Mouse (Mus musculus) myocyte (in vitro differentiated cells): Measurements from ENCODE around the gene Rab22a. TPM values are rescaled to one million over a fixed set of nuclear protein-coding genes. Genes with fewer than 3 reads are reported as not detected.

ENCODE experiments used
- H3K27me3 ChIP-seq: one replicate; pipeline ENCODE4 v1.6.1; 2011; ENCODE audit not compliant: control insufficient read depth, insufficient read depth, insufficient read length
- H3K36me3 ChIP-seq: one replicate; pipeline ENCODE4 v1.6.1; 2011; ENCODE audit not compliant: control insufficient read depth, insufficient read depth
- H3K4me2 ChIP-seq: one replicate; pipeline ENCODE4 v1.6.1; 2011; ENCODE audit warnings: low read depth, control low read depth
- H3K4me3 ChIP-seq: one replicate; pipeline ENCODE4 v1.5.1; 2011; ENCODE audit warnings: mild to moderate bottlenecking, control low read depth, moderate library complexity
- H3K79me2 ChIP-seq: one replicate; pipeline ENCODE4 v1.6.1; 2011; ENCODE audit not compliant: control insufficient read depth, insufficient read depth
- H3ac ChIP-seq: one replicate; pipeline ENCODE4 v1.6.1; 2011; ENCODE audit not compliant: control insufficient read depth, insufficient read length
- CEBPB ChIP-seq: IDR thresholded peaks from 2 replicates; pipeline ENCODE4 v1.6.1; 2011; ENCODE audit warnings: mild to moderate bottlenecking, moderate library complexity; ENCODE audit not compliant: poor library complexity, insufficient read depth, severe bottlenecking
- E2F4 ChIP-seq: IDR thresholded peaks from one replicate; pipeline ENCODE4 v1.6.1; 2011; ENCODE audit warnings: mild to moderate bottlenecking, control low read depth, moderate library complexity; ENCODE audit not compliant: insufficient read depth
- MAX ChIP-seq: IDR thresholded peaks from one replicate; pipeline ENCODE4 v1.6.1; 2011; ENCODE audit warnings: low read depth, mild to moderate bottlenecking, control low read depth
- MYOD1 ChIP-seq, 3 experiments: IDR thresholded peaks; one replicate each; pipeline ENCODE4 v1.6.1; 2011; ENCODE audit warnings: control low read depth in 2 of 3, low read depth in 2 of 3, mild to moderate bottlenecking in 2 of 3, moderate library complexity in 1 of 3; ENCODE audit not compliant: insufficient read length in 2 of 3, control insufficient read depth in 1 of 3
- MYOG ChIP-seq, 3 experiments: IDR thresholded peaks; one replicate each; pipeline ENCODE4 v1.6.1; 2011; ENCODE audit warnings: control low read depth in 2 of 3, low read depth in 2 of 3, mild to moderate bottlenecking in 2 of 3; ENCODE audit not compliant: insufficient read length in 2 of 3, control insufficient read depth in 1 of 3, insufficient read depth in 1 of 3
- POLR2A ChIP-seq: IDR thresholded peaks from one replicate; pipeline ENCODE4 v1.6.1; 2011; ENCODE audit warnings: low read depth, mild to moderate bottlenecking, control low read depth, moderate library complexity; ENCODE audit not compliant: insufficient read length
- POLR2AphosphoS2 ChIP-seq: IDR thresholded peaks from one replicate; pipeline ENCODE4 v1.6.1; 2011; ENCODE audit warnings: low read depth, control low read depth; ENCODE audit not compliant: insufficient read length
- REST ChIP-seq: IDR thresholded peaks from one replicate; pipeline ENCODE4 v1.6.1; 2011; ENCODE audit warnings: mild to moderate bottlenecking, control low read depth, moderate library complexity; ENCODE audit not compliant: insufficient read depth, insufficient read length
- SRF ChIP-seq: IDR thresholded peaks from one replicate; pipeline ENCODE4 v1.6.1; 2011; ENCODE audit warnings: low read depth; ENCODE audit not compliant: control insufficient read depth, insufficient read length
- TCF12 ChIP-seq: IDR thresholded peaks from one replicate; pipeline ENCODE4 v1.6.1; 2011; ENCODE audit warnings: mild to moderate bottlenecking, control low read depth; ENCODE audit not compliant: poor library complexity, insufficient read depth, severe bottlenecking
- TCF3 ChIP-seq: IDR thresholded peaks from one replicate; pipeline ENCODE4 v1.6.1; 2011; ENCODE audit warnings: low read depth, control low read depth; ENCODE audit not compliant: insufficient read length
- USF1 ChIP-seq: IDR thresholded peaks from one replicate; pipeline ENCODE4 v1.6.1; 2011; ENCODE audit warnings: low read depth, mild to moderate bottlenecking, control low read depth, moderate library complexity
- polyA plus RNA-seq: library from polyadenylated mRNA; unstranded; fragments of >200 nt; fragmentation: generic; extraction: Trizol; gene quantifications from one replicate; pipeline ENCODE4 v1.2.1, GENCODE M21; 2012; ENCODE audit warnings: missing spikeins

Gene Rab22a
- polyA plus RNA-seq, 1 experiment, result 28.2 TPM

DNA sequence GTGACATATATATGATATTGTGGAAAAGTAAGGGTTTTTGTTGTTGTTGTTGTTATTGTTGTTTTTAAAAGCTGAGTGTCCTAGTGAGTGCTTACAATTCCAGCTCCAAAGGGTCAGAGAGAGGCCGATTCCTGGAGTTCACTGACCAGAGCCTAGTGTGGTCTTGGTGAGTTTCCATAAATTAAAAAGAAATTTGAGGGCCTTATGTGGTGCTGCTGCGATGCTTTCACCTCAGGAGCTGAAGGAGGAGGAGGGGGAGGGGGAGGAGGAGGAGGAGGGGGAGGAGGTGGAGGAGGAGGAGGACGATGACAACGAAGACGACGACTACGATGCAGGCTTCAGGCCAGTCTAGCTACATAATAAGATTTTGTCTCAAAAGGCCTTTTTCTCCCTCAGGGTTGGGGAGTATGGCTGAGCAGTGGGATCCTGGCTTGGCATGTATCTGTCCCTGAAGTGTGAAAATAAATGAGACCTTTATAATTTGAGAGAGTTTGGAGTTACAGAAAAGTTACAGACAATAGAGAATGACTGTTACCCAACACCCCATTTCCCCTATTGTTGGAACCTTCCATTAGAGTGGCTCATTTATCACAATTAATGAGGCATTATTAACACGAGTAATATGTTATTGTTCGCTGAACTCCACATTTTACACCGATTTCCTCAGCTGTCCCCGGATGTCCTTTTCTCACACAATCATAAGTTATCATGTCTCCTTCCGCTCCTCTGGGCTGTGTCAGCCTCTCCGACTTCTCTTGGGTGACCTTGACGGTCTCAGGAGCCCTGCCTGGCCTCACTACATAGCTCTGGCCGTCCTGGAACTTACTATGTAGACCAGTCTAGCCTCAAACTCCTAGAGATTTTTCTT lies 65.6 kb downstream of the Rab22a start:
- H3K27me3 ChIP-seq, result no peaks in the 10 kb centered on the region
- H3K79me2 ChIP-seq, result no peaks in the 10 kb centered on the region
- no peaks in the 10 kb centered on the region for H3K36me3 ChIP-seq
- H3ac ChIP-seq, result no peak overlapping the region
- no peak overlapping the region for H3K4me2 ChIP-seq
- H3K4me3 ChIP-seq, result no peak overlapping the region
- TF ChIP-seq E2F4 (no peak), SRF (no peak), POLR2AphosphoS2 (no peak), MYOG (IDR thresholded peaks at IDR 0.05; ENCODE audit: control insufficient read depth in 1 of 3, insufficient read depth in 1 of 3, insufficient read length in 2 of 3, low read depth in 2 of 3) (no peak), CEBPB (no peak), TCF3 (no peak), USF1 (no peak), POLR2A (no peak), TCF12 (no peak)

DNA sequence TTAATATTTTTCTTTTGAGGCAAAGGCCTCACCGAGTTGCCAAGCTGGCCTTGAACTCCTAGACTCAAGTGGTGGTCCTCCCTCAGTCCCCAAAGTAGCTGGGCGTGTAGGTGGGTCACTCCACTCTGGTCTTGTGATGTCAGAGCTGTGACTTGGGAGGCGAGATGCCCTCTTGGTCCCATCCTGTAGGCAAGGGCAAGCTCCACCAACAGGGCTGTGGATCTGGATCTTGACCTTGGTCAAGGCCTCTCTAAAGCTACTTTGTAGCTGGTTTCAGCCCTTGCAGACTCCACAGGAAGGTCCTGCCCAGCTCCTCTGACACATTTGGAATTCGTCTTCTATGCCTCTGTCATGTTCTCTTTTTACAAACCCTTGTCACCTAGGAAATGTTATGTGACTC lies 66.3 kb downstream of the Rab22a start:
- TF ChIP-seq SRF, result no peak
- TF ChIP-seq REST, result no peak
- Histone ChIP-seq H3K4me2 (no peak overlapping the region), H3K36me3 (no peaks in the 10 kb centered on the region)

DNA sequence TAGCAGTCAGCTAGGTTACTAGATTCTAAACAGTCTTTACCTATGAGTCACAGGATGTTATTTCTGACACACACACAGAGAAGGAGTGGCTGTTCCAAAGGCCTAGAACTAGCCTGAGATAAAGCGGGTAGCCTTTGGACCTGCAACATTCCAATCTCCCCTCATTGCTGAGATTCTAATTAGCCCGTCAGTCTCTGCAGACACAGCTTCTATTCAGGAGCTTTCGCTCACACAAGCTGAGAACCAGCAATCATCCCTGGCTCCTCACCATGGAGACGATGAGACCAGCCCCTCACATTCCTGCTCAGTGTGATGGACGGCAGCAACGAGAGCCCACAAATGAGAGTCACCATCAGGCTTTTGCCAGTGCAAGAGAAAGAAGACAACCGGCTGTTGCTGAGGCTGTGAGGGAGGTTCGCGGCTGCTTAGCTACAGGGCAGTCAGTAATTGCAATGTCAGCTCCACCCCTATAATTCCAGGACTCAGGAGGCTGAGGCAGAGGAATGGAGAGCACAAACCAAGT lies 70.9 kb downstream of the Rab22a start:
- TF ChIP-seq REST (no peak), MYOD1 (IDR thresholded peaks at IDR 0.05; ENCODE audit: control insufficient read depth in 1 of 3, insufficient read length in 2 of 3, low read depth in 2 of 3) (no peak), E2F4 (no peak), SRF (no peak), MYOG (IDR thresholded peaks at IDR 0.05; ENCODE audit: control insufficient read depth in 1 of 3, insufficient read depth in 1 of 3, insufficient read length in 2 of 3, low read depth in 2 of 3) (no peak), USF1 (no peak), MAX (no peak), TCF12 (no peak), POLR2AphosphoS2 (no peak), CEBPB (no peak), TCF3 (no peak)
- peak overlapping the region; percentile 65 for H3K4me2 ChIP-seq
- H3K4me3 ChIP-seq, result no peak overlapping the region
- H3K27me3 ChIP-seq, result no peaks in the 10 kb centered on the region
- H3K36me3 ChIP-seq, result no peaks in the 10 kb centered on the region
- no peaks in the 10 kb centered on the region for H3K79me2 ChIP-seq
- H3ac ChIP-seq, result no peak overlapping the region

More for the DNA sequence above, 66.3 kb downstream of the Rab22a start:
- H3K27me3 ChIP-seq, result no peaks in the 10 kb centered on the region
- H3ac ChIP-seq, result no peak overlapping the region
- H3K79me2 ChIP-seq, result no peaks in the 10 kb centered on the region
- H3K4me3 ChIP-seq, result no peak overlapping the region

DNA sequence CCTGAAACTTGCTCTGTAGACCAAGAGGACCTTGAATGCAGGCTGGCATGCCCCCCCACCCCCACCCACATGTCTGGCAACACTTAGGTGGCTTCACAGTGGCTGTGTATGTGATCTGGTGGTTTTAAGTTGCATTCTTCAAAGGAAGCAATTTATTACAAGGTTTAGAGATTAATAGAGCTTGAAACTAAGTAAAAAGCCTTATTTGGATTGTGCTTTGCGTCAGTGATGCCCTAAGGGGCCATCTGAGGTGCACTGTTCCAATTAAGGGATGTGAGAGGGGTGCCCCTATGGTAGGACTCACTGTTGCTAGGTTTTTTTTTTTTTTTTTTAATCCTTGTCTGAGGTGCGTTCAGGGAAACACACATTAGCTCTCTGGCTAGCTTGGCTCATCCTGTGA lies 74.9 kb downstream of the Rab22a start:
- Histone ChIP-seq H3K4me3 (no peak overlapping the region), H3ac (no peak overlapping the region), H3K4me2 (no peak overlapping the region), H3K27me3 (no peaks in the 10 kb centered on the region), H3K79me2 (peaks cover 20% of the 10 kb centered on the region), H3K36me3 (no peaks in the 10 kb centered on the region)
- TF ChIP-seq TCF3 (no peak), REST (no peak), E2F4 (no peak), MYOD1 (IDR thresholded peaks at IDR 0.05; ENCODE audit: control insufficient read depth in 1 of 3, insufficient read length in 2 of 3, low read depth in 2 of 3) (no peak), TCF12 (no peak), MAX (no peak), CEBPB (no peak), POLR2AphosphoS2 (no peak), MYOG (IDR thresholded peaks at IDR 0.05; ENCODE audit: control insufficient read depth in 1 of 3, insufficient read depth in 1 of 3, insufficient read length in 2 of 3, low read depth in 2 of 3) (no peak), POLR2A (no peak), SRF (no peak), USF1 (no peak)

DNA sequence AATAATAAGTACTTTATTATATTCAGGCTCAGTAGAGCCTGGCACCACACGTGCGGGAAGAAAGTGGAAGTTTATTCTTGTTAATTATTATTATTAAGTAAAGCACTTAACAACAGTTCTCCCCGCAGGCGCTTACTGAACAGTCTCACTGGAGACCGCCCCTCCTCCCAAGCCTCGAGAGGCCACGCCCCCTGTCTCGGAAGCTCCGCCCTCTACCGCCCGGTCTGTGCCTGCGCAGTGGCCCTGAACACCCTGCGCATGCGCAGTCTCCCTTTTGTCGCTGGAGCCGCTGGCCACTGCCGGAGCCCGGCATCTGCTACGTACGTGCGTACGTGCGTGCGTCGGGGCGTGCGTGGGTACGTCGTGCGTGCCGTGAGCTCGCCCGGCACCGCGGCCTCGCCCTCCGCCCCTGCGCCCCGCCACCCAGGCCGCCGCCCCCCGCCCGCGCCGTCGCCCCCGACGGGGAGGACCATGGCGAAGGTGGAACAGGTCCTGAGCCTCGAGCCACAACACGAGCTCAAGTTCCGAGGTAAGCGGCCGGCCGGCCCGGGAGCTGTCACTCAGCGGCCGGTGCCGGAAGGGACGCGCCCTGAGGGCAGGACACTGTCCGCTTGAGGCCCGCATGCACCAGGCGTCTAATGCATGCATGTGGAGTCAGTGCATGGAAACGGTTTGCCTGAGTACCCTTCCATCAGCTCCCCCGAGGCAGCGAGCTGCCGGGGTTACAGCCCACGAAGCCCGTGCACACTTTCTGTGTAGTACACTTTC lies 77.8 kb downstream of the Rab22a start, which contains the start of gene Vapb:
Gene Vapb (plus strand): TSS at position 290 of the 768 bp plus-strand sequence.
- Histone ChIP-seq H3K79me2 (peaks cover 49% of the 10 kb centered on the region), H3K27me3 (no peaks in the 10 kb centered on the region), H3K36me3 (no peaks in the 10 kb centered on the region), H3K4me3 (peak within 1 kb of the TSS; percentile 60), H3K4me2 (peak within 1 kb of the TSS; percentile 77), H3ac (peak within 1 kb of the TSS; percentile 29)
- TF ChIP-seq MYOG (IDR thresholded peaks at IDR 0.05; ENCODE audit: control insufficient read depth in 1 of 3, insufficient read depth in 1 of 3, insufficient read length in 2 of 3, low read depth in 2 of 3) (peak in 2 of 3 experiments; percentile 47 to 52), MYOD1 (IDR thresholded peaks at IDR 0.05; ENCODE audit: control insufficient read depth in 1 of 3, insufficient read length in 2 of 3, low read depth in 2 of 3) (peak in 2 of 3 experiments; percentile 10 to 60), POLR2AphosphoS2 (peak; percentile 92), POLR2A (peak; percentile 97), MAX (no peak)
